Mouse (Mus musculus) liver, postnatal 0 days (tissue): ENCODE results near the gene Myo1b. TPM values are rescaled to one million over a fixed set of nuclear protein-coding genes. Genes with fewer than 3 reads are reported as not detected.

Source experiments
- ATAC-seq: fragments of 200-750 bp; cut with Nextera tagmentation; 2 replicates; pipeline ENCODE4 v1.8.0; 2017; ENCODE audit warnings: mild to moderate bottlenecking, moderate library complexity
- DNase-seq: peaks from one replicate; pipeline ENCODE4 v3.0.0-alpha.2; 2016
- H3K27ac ChIP-seq: fragments of 300-500 bp; sonication (generic); 2 replicates; pipeline ENCODE4 v1.5.1; 2014; ENCODE audit warnings: antibody characterized with exemption, moderate library complexity, mild to moderate bottlenecking, low read depth
- H3K27me3 ChIP-seq: fragments of 300-500 bp; sonication (generic); 2 replicates; pipeline ENCODE4 v1.6.1; 2014; ENCODE audit warnings: low read length, control low read depth, mixed read lengths; ENCODE audit not compliant: insufficient read depth
- H3K36me3 ChIP-seq: fragments of 300-500 bp; sonication (generic); replicated peaks from 2 replicates; pipeline ENCODE4 v1.6.1; 2014; ENCODE audit warnings: mild to moderate bottlenecking, control low read depth, low read length, moderate library complexity, mixed read lengths; ENCODE audit not compliant: insufficient read depth
- H3K4me1 ChIP-seq: fragments of 300-500 bp; sonication (generic); 2 replicates; pipeline ENCODE4 v1.6.1; 2014; ENCODE audit warnings: antibody characterized with exemption, mild to moderate bottlenecking, control low read depth; ENCODE audit not compliant: insufficient read depth
- H3K4me2 ChIP-seq: fragments of 300-500 bp; sonication (generic); 2 replicates; pipeline ENCODE4 v1.6.1; 2014; ENCODE audit warnings: low read depth, mild to moderate bottlenecking, low read length, moderate library complexity, mixed read lengths
- H3K4me3 ChIP-seq: fragments of 300-500 bp; sonication (generic); 2 replicates; pipeline ENCODE4 v1.5.1; 2014; ENCODE audit warnings: low read depth, low read length
- H3K9ac ChIP-seq: fragments of 300-500 bp; sonication (generic); replicated peaks from 2 replicates; pipeline ENCODE4 v1.6.1; 2014; ENCODE audit warnings: mild to moderate bottlenecking, moderate library complexity
- H3K9me3 ChIP-seq: fragments of 300-500 bp; sonication (generic); 2 replicates; pipeline ENCODE4 v1.6.1; 2016; ENCODE audit warnings: mild to moderate bottlenecking, control low read depth, low read length, mixed read lengths
- CTCF ChIP-seq: sonication (generic); IDR thresholded peaks from 2 replicates; pipeline ENCODE4 v1.5.1; 2016; ENCODE audit warnings: antibody characterized with exemption, low read depth
- EP300 ChIP-seq: IDR thresholded peaks from 2 replicates; pipeline ENCODE4 v1.6.1; 2016; ENCODE audit warnings: antibody characterized with exemption, low read depth, mild to moderate bottlenecking
- WGBS: fragments of 180-500 bp; shearing (Covaris S2); extraction: QIAGEN DNeasy Blood & Tissue Kit; methylation state at CpG from one replicate; pipeline ENCODE4 v1.1.7; 2014; ENCODE audit not compliant: insufficient replicate concordance; 5-methylcytosine and 5-hydroxymethylcytosine counted together
- polyA plus RNA-seq: library from polyadenylated mRNA; unstranded; fragments of >200 nt; fragmentation: Nextera tagmentation; extraction: Ambion mirVana; gene quantifications from 2 replicates; pipeline ENCODE4 v1.2.1, GENCODE M21; 2015

Myo1b gene
- polyA plus RNA-seq, 1 experiment from 2014 or later = 10.7 TPM

GRCm38 (mm10) chr1:51916276-51916675 lies 405 bp upstream of the Myo1b start:
- H3K9me3 ChIP-seq = no peaks in the 10 kb centered on the region
- no peaks in the 10 kb centered on the region for H3K36me3 ChIP-seq
- no peak for DNase-seq
- no peak overlapping the region for H3K9ac ChIP-seq
- TF ChIP-seq CTCF (no peak), EP300 (no peak)
- WGBS = 66% methylated on average over 5 of the region's 5 CpGs
- no peak overlapping the region for H3K27ac ChIP-seq
- H3K4me3 ChIP-seq = peak overlapping the region; percentile 74; the same call in 1 of the 2 replicates
- ATAC-seq = no peak
- peak overlapping the region; percentile 87 for H3K4me2 ChIP-seq
- peaks cover 12% of the 10 kb centered on the region for H3K4me1 ChIP-seq
- H3K27me3 ChIP-seq = peaks cover 7% of the 10 kb centered on the region

- DNase-seq = peak; percentile 77
- peak overlapping the region; percentile 87 for H3K4me2 ChIP-seq
- H3K27me3 ChIP-seq = peaks cover 7% of the 10 kb centered on the region
- TF ChIP-seq EP300 = no peak
- no peak for TF ChIP-seq CTCF
- no peaks in the 10 kb centered on the region for H3K9me3 ChIP-seq
- ATAC-seq = peak; percentile 66
- no peaks in the 10 kb centered on the region for H3K36me3 ChIP-seq
- peak overlapping the region; percentile 64 for H3K27ac ChIP-seq
- peaks cover 12% of the 10 kb centered on the region for H3K4me1 ChIP-seq
- peak overlapping the region; percentile 74 for H3K4me3 ChIP-seq
- 2% methylated on average over 33 of the region's 33 CpGs for WGBS
- peak overlapping the region; percentile 77 for H3K9ac ChIP-seq
Observed at GRCm38 (mm10) chr1:51915051-51915575, 758 bp downstream of the Myo1b start.

GRCm38 (mm10) chr1:51914095-51914494 lies 1.8 kb downstream of the Myo1b start:
- Histone ChIP-seq H3K27me3 (peaks cover 7% of the 10 kb centered on the region), H3K9ac (no peak overlapping the region), H3K4me1 (peaks cover 18% of the 10 kb centered on the region), H3K36me3 (no peaks in the 10 kb centered on the region), H3K27ac (0 out of 2 replicates have a peak overlapping the region, but pooled peaks have one; percentile 39), H3K9me3 (no peaks in the 10 kb centered on the region), H3K4me3 (no peak overlapping the region), H3K4me2 (peak overlapping the region; percentile 87; the same call in 1 of the 2 replicates)
- ATAC-seq (no peak), DNase-seq (no peak)
- TF ChIP-seq CTCF = no peak
- no peak for TF ChIP-seq EP300
- WGBS = 46% methylated on average over 3 of the region's 3 CpGs

GRCm38 (mm10) chr1:51913071-51913814 lies 2.6 kb downstream of the Myo1b start:
- Histone ChIP-seq H3K4me3 (no peak overlapping the region), H3K36me3 (no peaks in the 10 kb centered on the region), H3K27ac (peak overlapping the region; percentile 34; the same call in 1 of the 2 replicates), H3K4me2 (0 out of 2 replicates have a peak overlapping the region, but pooled peaks have one; percentile 87), H3K4me1 (peaks cover 19% of the 10 kb centered on the region), H3K9me3 (no peaks in the 10 kb centered on the region), H3K27me3 (peaks cover 7% of the 10 kb centered on the region), H3K9ac (no peak overlapping the region)
- TF ChIP-seq EP300 (no peak), CTCF (no peak)
- WGBS = 56% methylated on average over 14 of the region's 14 CpGs
- no peak for DNase-seq
- no peak for ATAC-seq

- H3K9me3 ChIP-seq = no peaks in the 10 kb centered on the region
- DNase-seq = no peak
- no peak overlapping the region for H3K9ac ChIP-seq
Observed at GRCm38 (mm10) chr1:51911331-51911730, 4.5 kb downstream of the Myo1b start.

GRCm38 (mm10) chr1:51909204-51909603 lies 6.7 kb downstream of the Myo1b start:
- no peak for ATAC-seq
- no peak overlapping the region for H3K27ac ChIP-seq
- no peaks in the 10 kb centered on the region for H3K9me3 ChIP-seq
- 57% methylated on average over 2 of the region's 2 CpGs for WGBS
- no peak for DNase-seq
- TF ChIP-seq EP300 (no peak), CTCF (no peak)
- no peak overlapping the region for H3K4me3 ChIP-seq
- peaks cover 31% of the 10 kb centered on the region for H3K4me1 ChIP-seq
- H3K4me2 ChIP-seq = no peak overlapping the region
- H3K36me3 ChIP-seq = no peaks in the 10 kb centered on the region
- H3K9ac ChIP-seq = 0 out of 2 replicates have a peak overlapping the region, but pooled peaks have one; percentile 7
- no peaks in the 10 kb centered on the region for H3K27me3 ChIP-seq

More at GRCm38 (mm10) chr1:51911331-51911730, 4.5 kb downstream of the Myo1b start:
- Histone ChIP-seq H3K4me1 (peaks cover 24% of the 10 kb centered on the region), H3K4me2 (no peak overlapping the region), H3K36me3 (no peaks in the 10 kb centered on the region), H3K27ac (no peak overlapping the region), H3K4me3 (no peak overlapping the region), H3K27me3 (peaks cover 7% of the 10 kb centered on the region)
- ATAC-seq = no peak
- TF ChIP-seq EP300 = no peak
- no peak for TF ChIP-seq CTCF
- 48% methylated on average over 4 of the region's 4 CpGs for WGBS
